Mouse (Mus musculus) hindbrain, postnatal 0 days (tissue): Measurements from ENCODE around the gene Ebf1. TPM values are rescaled to one million over a fixed set of nuclear protein-coding genes. Genes with fewer than 3 reads are reported as not detected.

Experiments
- ATAC-seq: fragments of 200-750 bp; cut with Nextera tagmentation; 2 replicates; pipeline ENCODE4 v1.8.0; 2017; ENCODE audit warnings: mild to moderate bottlenecking, moderate TSS enrichment, moderate library complexity
- DNase-seq: peaks from one replicate; pipeline ENCODE4 v3.0.0-alpha.2; 2015; ENCODE audit warnings: low spot score
- H3K27ac ChIP-seq: fragments of 300-500 bp; sonication (generic); 2 replicates; pipeline ENCODE4 v1.5.1; 2014; ENCODE audit warnings: mild to moderate bottlenecking
- H3K27me3 ChIP-seq: fragments of 300-500 bp; sonication (generic); 2 replicates; pipeline ENCODE4 v1.6.1; 2014; ENCODE audit warnings: low read length, mixed read lengths; ENCODE audit not compliant: insufficient read depth
- H3K36me3 ChIP-seq: fragments of 300-500 bp; sonication (generic); 2 replicates; pipeline ENCODE4 v1.6.1; 2014; ENCODE audit warnings: low read length, mixed read lengths; ENCODE audit not compliant: insufficient read depth
- H3K4me1 ChIP-seq: fragments of 300-500 bp; sonication (generic); 2 replicates; pipeline ENCODE4 v1.6.1; 2014; ENCODE audit warnings: antibody characterized with exemption, low read length, mixed read lengths; ENCODE audit not compliant: insufficient read depth
- H3K4me2 ChIP-seq: fragments of 300-500 bp; sonication (generic); 2 replicates; pipeline ENCODE4 v1.6.1; 2014; ENCODE audit warnings: low read depth, mild to moderate bottlenecking, low read length, moderate library complexity, mixed read lengths
- H3K4me3 ChIP-seq: fragments of 300-500 bp; sonication (generic); 2 replicates; pipeline ENCODE4 v1.5.1; 2014; ENCODE audit warnings: low read length
- H3K9ac ChIP-seq: fragments of 300-500 bp; sonication (generic); replicated peaks from 2 replicates; pipeline ENCODE4 v1.6.1; 2014; ENCODE audit warnings: mild to moderate bottlenecking, low read length, moderate library complexity, mixed read lengths
- H3K9me3 ChIP-seq: fragments of 300-500 bp; sonication (generic); 2 replicates; pipeline ENCODE4 v1.6.1; 2016; ENCODE audit warnings: low read length, mixed read lengths
- CTCF ChIP-seq: IDR thresholded peaks from 2 replicates; pipeline ENCODE4 v1.5.1; 2016; ENCODE audit warnings: antibody characterized with exemption, control low read depth, low read depth
- whole genome bisulfite sequencing: fragments of 180-500 bp; shearing (Covaris S2); extraction: QIAGEN DNeasy Blood & Tissue Kit; methylation state at CpG from one replicate; pipeline ENCODE4 v1.1.7; 2014; 5-methylcytosine and 5-hydroxymethylcytosine counted together
- polyA plus RNA-seq: library from polyadenylated mRNA; unstranded; fragments of >200 nt; fragmentation: Nextera tagmentation; extraction: Ambion mirVana; gene quantifications from 2 replicates; pipeline ENCODE4 v1.2.1, GENCODE M21; 2015
- total RNA-seq: library from RNA; depleted of rRNA; stranded (reverse); fragments of >200 nt; gene quantifications from 2 replicates; pipeline ENCODE4 v1.2.3, GENCODE M21; 2014

Ebf1 gene
- total and polyA plus RNA-seq, 2 experiments from 2014 or later: 67.1 to 71.7 TPM

DNA sequence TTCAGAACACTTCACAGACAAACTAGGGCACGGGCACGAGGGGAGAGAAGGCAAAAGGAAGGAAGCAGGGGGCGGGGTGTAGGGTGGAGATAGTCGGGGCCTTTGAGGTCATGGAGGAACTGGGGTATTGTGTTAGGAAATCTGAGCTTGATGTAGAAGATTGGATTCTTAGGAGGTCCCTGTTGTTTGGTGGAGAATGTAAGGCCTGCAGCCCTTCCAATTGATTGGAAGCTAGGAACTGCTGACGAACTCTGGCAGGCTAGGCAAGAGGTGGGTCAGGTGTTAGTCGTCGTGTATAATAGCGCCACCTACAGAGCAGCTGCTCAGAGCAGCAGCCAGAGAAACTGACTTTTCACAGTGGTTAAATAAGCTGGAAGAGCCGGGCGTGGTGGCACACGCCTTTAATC, 35.8 kb upstream of the Ebf1 start:
- Histone ChIP-seq H3K4me2 (no peak overlapping the region), H3K27me3 (no peaks in the 10 kb centered on the region), H3K36me3 (no peaks in the 10 kb centered on the region), H3K9ac (no peak overlapping the region), H3K4me1 (no peaks in the 10 kb centered on the region), H3K9me3 (0 out of 2 replicates have a peak, but pooled peaks cover 3% of the 10 kb centered on the region), H3K4me3 (no peak overlapping the region), H3K27ac (no peak overlapping the region)
- 34% methylated on average over 11 of the region's 11 CpGs for WGBS
- DNase-seq: peak; percentile 50
- ATAC-seq: no peak
- TF ChIP-seq CTCF: peak; percentile 45

DNA sequence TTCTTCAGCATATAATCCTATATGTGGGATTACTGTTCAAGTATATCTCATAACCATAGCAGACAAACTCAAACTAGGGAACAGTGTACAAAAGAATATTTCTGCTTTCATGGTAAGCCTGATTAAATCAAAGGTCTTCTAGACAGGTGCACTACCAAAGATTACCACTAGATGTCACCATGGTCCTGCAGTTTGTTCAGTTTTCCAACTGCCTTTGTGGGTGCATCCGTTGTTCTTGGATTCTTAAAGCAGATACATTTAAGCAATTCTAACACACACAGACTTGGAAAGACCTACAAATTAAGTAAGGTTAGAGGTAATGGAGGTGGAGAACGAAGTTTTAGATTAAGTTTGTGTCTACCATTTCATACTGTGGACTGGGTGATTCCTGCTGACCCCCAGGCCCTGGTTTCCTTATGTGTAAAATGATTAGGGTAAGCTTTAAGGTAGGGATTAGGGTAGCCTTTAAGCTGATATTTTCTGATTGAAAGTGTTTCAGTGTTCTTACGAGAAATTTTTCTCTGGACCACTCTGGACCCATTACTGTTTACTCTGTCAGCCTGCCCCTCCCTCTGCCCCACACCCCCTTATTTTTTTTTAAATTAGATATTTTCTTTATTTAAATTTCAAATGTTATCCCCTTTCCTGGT, 30.9 kb upstream of the Ebf1 start:
- Histone ChIP-seq H3K27ac (no peak overlapping the region), H3K9ac (no peak overlapping the region), H3K9me3 (no peaks in the 10 kb centered on the region), H3K27me3 (no peaks in the 10 kb centered on the region), H3K36me3 (no peaks in the 10 kb centered on the region), H3K4me2 (no peak overlapping the region), H3K4me1 (no peaks in the 10 kb centered on the region), H3K4me3 (no peak overlapping the region)
- ATAC-seq: 0 out of 2 replicates have a peak, but pooled peaks have one; percentile 21
- DNase-seq: peak; percentile 93
- peak; percentile 94 for TF ChIP-seq CTCF
- 12% methylated on average over 3 of the region's 3 CpGs for WGBS

DNA sequence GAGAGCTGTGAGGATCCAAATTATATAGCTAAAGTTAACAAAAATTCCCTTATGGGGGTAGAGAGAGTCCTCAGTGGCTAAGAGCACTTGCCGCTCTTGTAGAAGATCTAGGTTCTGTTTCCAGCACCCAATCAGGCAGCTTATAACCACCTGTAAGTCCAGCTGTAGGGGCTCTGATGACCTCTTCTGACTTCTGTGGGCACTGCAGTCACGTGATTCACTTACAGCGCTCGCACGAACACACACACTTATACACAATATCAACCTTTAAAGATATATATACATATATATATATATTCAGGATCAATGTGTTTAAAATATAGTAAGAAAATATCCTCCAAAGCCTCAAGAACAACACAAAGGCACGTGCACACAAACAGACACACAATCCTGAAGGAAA, 24.1 kb upstream of the Ebf1 start:
- H3K4me3 ChIP-seq: no peak overlapping the region
- DNase-seq (no peak), ATAC-seq (no peak)
- WGBS: 94% methylated on average over 6 of the region's 6 CpGs
- H3K9ac ChIP-seq: no peak overlapping the region
- H3K27me3 ChIP-seq: no peaks in the 10 kb centered on the region
- no peaks in the 10 kb centered on the region for H3K9me3 ChIP-seq
- H3K4me1 ChIP-seq: no peaks in the 10 kb centered on the region
- H3K4me2 ChIP-seq: no peak overlapping the region
- H3K36me3 ChIP-seq: no peaks in the 10 kb centered on the region
- no peak for TF ChIP-seq CTCF
- no peak overlapping the region for H3K27ac ChIP-seq

DNA sequence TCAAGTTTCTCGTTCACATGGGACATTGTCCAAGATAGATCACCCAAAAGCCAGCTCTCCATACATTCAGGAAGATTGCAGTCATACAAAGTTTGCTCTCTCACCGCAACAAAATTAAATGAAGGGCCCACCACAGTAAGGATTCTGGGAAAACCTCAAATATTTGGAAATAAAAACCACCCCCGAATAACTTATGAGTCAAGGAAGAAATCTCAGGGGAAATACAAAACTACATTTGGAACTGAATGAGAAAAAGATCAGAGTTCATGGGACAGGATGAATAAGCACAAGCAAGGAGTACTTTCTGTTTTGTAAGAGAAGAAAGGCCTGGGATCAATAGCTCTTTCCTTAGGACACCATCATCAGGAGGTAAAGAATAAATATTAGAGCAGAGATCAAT, 22.3 kb upstream of the Ebf1 start:
- 90% methylated on average over 3 of the region's 3 CpGs for WGBS
- DNase-seq (no peak), ATAC-seq (no peak)
- H3K27ac ChIP-seq: no peak overlapping the region
- H3K27me3 ChIP-seq: no peaks in the 10 kb centered on the region
- H3K4me1 ChIP-seq: no peaks in the 10 kb centered on the region
- H3K4me3 ChIP-seq: no peak overlapping the region
- H3K4me2 ChIP-seq: no peak overlapping the region
- H3K9ac ChIP-seq: no peak overlapping the region
- TF ChIP-seq CTCF: no peak
- H3K9me3 ChIP-seq: no peaks in the 10 kb centered on the region
- H3K36me3 ChIP-seq: no peaks in the 10 kb centered on the region

DNA sequence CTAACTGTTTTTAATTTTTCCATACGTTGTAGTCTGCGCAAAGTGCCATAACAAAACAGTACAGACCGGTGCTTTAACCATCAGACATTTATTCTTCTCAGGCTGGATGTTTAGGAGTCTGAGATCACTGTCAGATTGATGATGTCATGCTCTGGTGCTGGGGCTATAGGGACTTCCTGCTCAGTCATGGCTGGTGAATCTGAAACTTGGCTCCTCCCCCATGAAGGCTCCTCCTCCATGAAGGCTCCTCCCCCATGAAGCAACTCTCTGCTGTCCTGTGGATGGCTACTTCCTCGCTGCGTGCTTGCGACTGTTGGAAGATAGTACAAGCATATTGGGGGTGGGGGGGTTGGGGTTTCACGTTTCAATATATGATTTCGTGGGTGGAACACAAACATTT, 10.2 kb upstream of the Ebf1 start:
- no peaks in the 10 kb centered on the region for H3K4me1 ChIP-seq
- H3K36me3 ChIP-seq: no peaks in the 10 kb centered on the region
- H3K27ac ChIP-seq: no peak overlapping the region
- WGBS: 91% methylated on average over 8 of the region's 8 CpGs
- H3K27me3 ChIP-seq: no peaks in the 10 kb centered on the region
- no peak for TF ChIP-seq CTCF
- ATAC-seq (no peak), DNase-seq (no peak)
- no peak overlapping the region for H3K4me3 ChIP-seq
- H3K9me3 ChIP-seq: no peaks in the 10 kb centered on the region
- no peak overlapping the region for H3K9ac ChIP-seq
- no peak overlapping the region for H3K4me2 ChIP-seq

DNA sequence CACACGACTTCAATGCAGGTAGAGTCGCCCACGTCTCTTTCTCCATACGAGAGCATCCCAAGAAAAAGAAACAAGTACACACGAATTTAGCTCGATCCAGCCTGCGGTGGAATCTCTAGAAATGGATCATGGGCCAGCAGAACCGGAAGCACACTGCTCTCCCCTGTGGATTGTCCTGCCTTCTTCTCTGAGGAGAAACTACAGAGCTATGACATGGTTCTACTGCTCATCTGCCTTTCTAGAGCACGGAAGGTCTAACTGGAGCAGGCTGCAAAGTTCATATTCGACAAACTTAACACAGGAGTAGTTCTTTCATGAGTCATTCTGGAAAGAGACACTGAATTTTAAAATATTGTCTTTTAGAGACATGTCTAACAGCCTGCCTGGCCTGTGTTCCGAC, 8.5 kb upstream of the Ebf1 start:
- no peak overlapping the region for H3K4me2 ChIP-seq
- no peak overlapping the region for H3K27ac ChIP-seq
- no peaks in the 10 kb centered on the region for H3K4me1 ChIP-seq
- no peaks in the 10 kb centered on the region for H3K27me3 ChIP-seq
- H3K9ac ChIP-seq: no peak overlapping the region
- no peak for TF ChIP-seq CTCF
- ATAC-seq: no peak
- no peak for DNase-seq
- no peaks in the 10 kb centered on the region for H3K9me3 ChIP-seq
- H3K36me3 ChIP-seq: no peaks in the 10 kb centered on the region
- no peak overlapping the region for H3K4me3 ChIP-seq
- 82% methylated on average over 11 of the region's 11 CpGs for WGBS

DNA sequence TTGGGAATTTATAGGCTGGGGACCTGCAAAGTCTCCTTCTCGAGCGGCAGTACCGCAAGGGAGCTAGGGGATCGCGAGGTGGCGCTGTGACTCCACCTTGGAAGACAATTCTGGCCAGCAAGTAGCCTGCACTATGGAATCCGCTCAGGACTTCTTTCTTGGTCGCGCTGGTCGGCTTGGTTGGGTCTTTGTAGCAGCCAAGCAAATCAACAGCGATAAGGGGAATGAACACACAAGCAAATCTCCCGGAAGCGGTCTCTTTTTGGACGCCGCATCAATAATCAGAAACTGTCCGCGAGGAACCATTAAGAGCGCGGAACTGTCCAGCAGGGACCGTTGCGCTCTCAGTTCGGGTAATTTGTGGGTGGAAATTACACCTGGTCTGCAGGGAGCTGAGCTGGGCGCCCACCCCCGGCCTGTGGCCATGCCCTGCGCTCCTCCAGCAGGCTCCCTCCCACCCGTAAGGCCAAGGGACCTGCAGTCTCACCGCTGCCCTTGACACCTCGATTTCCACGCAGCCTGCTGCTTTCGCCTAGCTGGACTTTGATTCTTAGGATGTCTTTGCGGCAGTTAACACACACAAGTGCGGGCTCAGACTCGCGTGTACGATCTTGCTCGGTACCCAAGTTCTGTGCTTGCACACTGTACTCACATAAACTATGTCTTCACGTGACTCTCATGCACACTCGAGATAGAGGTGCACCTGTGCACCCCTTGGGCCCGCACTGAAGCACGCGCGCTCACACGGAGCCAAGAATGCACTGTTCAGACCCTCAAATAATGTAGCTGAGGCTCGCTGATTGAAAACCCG, 5.9 kb upstream of the Ebf1 start:
- peak overlapping the region; percentile 96 for H3K4me2 ChIP-seq
- under 1% methylated on average over 45 of the region's 45 CpGs for WGBS
- H3K9me3 ChIP-seq: no peaks in the 10 kb centered on the region
- H3K4me1 ChIP-seq: no peaks in the 10 kb centered on the region
- peak overlapping the region; percentile 41 for H3K4me3 ChIP-seq
- 0 out of 2 replicates have a peak overlapping the region, but pooled peaks have one; percentile 22 for H3K9ac ChIP-seq
- TF ChIP-seq CTCF: peak; percentile 98
- no peaks in the 10 kb centered on the region for H3K36me3 ChIP-seq
- DNase-seq: peak; percentile 96
- H3K27me3 ChIP-seq: no peaks in the 10 kb centered on the region
- no peak overlapping the region; the same call in 1 of the 2 replicates for H3K27ac ChIP-seq
- ATAC-seq: peak; percentile 88
